5 mouse cellular contexts compared by ENCODE assay signal in genomic region chr7:89371623-89372295, GRCm38 (mm10).
"Had no signal": no experiment of that assay in that cellular context is flagged by ENCODE, and none has a peak within 500 bp of the region (broad histone marks: within the 10 kb centered on the region; RNA-seq: fewer than 3 reads in every experiment).

No protein-coding gene starts in this region.

- H3K27me3 ChIP-seq: limb, embryonic 13.5 days; liver, embryonic 13.5 days; neural tube, embryonic 15.5 days had no signal

- DNase-seq: liver, embryonic 13.5 days; right cerebral cortex, postnatal 25 days had no signal

- H3K4me2 ChIP-seq: limb, embryonic 13.5 days; liver, embryonic 13.5 days; neural tube, embryonic 15.5 days had no signal

- H3K27ac ChIP-seq: limb, embryonic 13.5 days; liver, embryonic 13.5 days; neural tube, embryonic 15.5 days had no signal

- H3K9me3 ChIP-seq: limb, embryonic 13.5 days; liver, embryonic 13.5 days; neural tube, embryonic 15.5 days had no signal

- H3K4me1 ChIP-seq: limb, embryonic 13.5 days; neural tube, embryonic 15.5 days had no signal

- H3K36me3 ChIP-seq: limb, embryonic 13.5 days; liver, embryonic 13.5 days; neural tube, embryonic 15.5 days had no signal

- H3K9ac ChIP-seq: limb, embryonic 13.5 days; liver, embryonic 13.5 days; neural tube, embryonic 15.5 days had no signal

- H3K4me3 ChIP-seq: limb, embryonic 13.5 days; liver, embryonic 13.5 days; myocyte; neural tube, embryonic 15.5 days had no signal
